Mouse (Mus musculus) spleen, postnatal 36 days (tissue): ENCODE measurements at regions not wholly inside any gene's neighbourhood (a gene's known extent, or its start where the extent isn't known, plus 50 kb on each side); places are given as distances from the start of the nearest gene placed in this dataset.

Experiments used
- DNase-seq, 2 experiments: peaks; one replicate each; pipeline ENCODE4 v3.0.0; 2022; ENCODE audit warnings: low spot score in 2 of 2, mixed read lengths in 1 of 2

DNA sequence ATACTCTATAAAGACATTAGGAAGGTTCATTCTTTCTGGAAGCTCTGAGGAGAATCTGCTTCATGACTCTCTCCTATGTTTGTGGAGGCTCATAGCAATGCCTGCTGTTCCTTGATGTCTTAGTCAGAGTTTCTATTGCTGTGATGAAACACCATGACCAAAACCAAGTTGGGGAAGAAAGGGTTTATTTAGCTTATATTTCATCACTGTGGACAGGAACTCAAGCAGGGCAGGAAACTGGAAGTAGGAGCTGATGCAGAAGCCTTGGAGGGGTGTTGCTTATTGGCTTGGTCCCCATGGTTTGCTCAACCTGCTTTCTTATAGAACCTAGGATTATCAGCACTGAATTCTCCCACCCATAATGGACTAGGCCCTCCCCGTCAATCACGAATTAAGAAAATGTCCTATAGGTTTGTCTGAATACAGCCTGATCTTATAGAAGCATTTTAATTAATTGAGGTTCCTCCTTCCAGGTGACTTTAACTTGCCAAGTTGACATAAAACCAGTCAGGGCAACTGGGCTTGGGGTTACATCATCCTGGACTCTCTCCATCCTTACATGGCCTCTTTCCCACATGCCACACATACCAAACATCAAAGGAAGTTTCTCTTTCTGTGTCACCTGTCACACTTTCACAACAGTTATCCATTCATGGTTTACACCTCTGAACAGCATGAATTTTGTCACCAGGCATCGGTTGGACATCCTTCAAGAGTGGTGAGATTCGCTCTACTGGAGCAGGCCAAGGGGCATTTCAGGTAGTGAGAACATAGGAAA is 85.3 kb upstream of the Serp2 start:
- DNase-seq, result no peak

DNA sequence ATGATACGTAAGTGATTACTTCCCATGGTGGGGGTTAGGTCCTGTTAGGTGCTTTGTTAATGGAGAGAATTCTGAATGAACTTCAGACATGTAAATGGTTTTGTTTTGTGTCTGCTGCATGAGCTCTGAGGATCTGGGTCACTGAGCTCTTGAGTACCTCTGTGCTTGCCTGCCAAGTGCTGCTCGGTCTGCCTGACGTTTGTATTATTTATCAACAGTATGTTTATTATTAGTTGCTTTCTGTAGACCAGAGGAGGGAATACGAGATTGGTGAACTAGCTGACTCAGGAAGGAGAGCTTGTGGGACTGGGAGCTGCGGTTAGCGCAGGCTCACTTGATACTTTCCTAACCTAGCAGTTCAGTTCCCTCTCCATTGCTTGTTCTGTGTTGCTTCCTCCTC is 76.5 kb upstream of the Serp2 start:
- no peak for DNase-seq

DNA sequence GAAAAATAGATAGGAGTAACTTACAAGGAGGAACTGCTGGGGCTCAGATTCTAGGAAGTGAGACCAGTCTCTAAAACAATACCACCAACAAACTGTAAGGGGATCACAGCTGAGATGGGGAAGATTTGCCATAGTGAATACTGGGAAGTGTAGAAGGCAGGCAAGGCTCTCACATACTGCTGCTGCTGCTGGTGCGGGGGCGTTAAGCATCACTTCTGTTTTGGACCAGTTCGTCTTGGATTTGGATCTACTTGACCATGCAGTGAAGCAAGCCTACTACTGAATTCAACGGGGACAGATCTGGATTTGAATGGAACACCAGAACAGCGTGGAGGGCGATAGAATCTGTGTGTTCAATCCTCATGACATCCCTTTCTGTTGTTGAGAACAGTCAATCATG is 76.1 kb upstream of the Serp2 start:
- no peak for DNase-seq

DNA sequence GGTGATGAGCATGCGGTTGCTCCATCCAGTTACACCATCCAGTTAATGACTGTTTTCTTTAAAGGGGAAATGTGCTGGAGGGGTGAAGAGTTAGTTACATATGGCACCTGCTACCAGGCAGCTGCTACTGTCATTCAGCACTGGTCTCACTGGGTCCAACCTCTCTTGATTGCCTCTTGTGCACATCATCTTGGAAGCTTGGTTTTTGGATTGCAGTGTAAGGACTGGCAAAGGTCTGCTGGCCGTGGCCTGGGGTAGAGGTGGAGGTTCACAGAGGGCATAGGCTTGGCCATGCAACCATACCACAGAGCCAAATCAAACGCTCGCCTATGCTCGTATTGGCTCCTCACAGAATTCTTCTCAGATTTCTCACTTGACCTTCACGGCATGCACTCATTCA is 75.1 kb upstream of the Serp2 start:
- DNase-seq, result no peak

DNA sequence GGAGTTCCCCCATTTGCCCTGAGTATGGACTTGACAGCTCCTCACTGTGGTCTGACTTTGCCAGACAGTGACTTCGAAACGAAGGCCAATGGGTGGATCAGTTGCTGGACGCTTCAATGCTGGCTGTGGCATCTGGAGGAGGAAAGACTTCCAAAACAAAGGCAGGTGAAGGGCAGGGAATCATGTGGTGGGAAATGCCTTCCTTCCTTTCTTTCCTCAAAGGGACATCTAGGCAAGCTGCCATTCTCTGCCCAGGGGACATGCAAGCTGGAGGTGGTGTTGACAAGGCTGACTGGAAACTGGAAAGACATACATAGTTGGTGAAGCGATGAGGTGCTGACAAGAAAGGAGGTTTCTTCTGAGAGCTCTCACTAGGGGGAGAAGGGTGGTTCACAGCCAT is 74.5 kb upstream of the Serp2 start:
- no peak for DNase-seq

DNA sequence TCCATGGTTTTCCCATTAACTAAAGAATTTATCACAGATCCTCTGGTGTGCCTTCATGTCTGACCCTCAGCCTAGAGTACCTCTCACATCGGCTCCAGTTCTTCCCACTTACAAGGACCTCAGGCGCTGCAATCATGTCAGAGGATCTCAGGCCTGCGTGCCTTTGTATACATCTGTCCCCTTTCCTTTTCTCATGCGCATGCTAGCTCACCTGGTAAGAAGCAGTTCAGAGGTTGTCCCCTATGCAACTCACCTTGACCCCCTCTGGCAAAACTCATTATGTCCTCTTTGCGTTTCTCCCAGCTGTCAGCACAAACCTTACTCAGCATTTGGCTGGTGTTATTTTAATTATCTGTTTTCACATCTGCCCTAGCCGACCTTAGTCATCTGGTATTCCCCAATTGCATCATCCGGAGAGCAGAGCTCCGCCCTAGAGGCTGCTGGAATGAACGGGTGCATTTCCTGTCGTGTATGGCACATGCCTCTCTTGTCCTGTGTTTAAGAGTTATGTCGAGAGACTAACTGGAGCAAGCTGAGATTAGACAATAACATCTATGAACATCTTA is 73.3 kb upstream of the Serp2 start:
- DNase-seq, result no peak

DNA sequence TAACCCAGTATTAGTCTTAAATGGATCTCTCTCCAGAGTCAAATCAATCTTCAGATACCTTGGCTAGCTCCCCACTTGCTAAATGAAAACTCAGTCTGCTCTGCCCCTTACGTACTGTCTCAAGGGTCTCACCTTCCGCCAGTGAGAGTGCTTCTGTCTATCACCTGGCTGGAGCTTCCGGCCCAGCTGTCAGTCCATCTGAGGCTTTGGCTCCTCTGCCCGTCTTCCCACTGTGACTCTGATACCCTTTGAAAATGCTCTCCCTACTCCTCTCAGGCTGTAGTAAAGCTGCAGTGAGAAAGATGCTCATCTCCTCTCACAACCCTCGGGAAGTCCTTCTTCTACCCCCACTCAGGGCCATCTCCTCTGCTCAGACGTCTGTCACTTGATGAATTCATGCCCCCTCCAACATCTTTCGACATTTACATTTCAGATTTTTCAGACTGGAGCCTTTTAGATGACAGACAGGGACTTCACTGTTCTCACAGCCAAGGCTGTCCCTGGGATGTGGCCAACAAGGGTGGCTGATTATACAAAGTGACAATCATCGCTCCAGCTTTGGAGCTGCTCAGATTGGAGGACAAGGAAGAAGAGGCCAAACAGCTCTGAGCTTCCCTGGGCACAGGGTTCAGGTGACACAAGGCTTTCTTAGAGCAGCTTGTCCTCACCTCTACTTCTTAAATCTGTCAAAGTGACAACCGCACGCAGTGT is 71.6 kb upstream of the Serp2 start:
- DNase-seq, result no peak

DNA sequence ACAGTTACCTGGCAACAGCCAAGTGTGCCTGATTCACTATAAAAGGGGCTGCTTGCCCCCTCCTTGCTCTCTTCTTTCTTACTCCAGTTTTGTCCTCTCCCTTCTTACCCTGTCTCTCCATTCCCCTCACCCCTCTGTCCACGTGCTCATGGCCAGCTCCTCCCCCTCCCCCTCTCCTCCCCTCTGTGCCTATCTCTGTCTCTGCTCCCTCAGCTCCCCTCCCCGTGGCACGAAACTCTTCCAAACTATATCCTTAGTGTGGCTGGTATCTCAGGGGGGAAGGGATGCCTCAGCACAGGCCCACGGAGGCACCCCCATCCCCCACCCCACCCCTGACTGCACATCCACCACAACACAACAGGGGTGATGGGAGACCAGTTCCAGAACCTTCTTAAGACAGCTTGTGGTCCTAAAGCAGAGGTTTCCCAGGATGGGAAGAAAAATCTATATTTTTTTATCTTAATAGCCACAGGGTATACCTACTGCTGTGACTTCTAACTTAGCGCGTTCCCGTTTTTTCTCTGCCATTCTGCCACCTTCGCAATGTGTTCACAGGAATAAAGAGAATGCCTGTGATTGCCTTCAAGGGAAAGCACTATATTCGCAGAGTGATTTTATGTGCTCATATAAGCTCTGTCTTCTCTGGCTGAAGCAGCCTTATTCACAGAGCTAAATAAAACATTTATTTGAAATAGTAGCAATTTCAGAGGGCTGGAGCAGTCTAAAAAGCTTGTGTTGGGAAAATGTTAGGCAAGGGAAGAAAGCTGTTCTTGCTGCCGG is 69.1 kb upstream of the Serp2 start:
- no peak for DNase-seq

DNA sequence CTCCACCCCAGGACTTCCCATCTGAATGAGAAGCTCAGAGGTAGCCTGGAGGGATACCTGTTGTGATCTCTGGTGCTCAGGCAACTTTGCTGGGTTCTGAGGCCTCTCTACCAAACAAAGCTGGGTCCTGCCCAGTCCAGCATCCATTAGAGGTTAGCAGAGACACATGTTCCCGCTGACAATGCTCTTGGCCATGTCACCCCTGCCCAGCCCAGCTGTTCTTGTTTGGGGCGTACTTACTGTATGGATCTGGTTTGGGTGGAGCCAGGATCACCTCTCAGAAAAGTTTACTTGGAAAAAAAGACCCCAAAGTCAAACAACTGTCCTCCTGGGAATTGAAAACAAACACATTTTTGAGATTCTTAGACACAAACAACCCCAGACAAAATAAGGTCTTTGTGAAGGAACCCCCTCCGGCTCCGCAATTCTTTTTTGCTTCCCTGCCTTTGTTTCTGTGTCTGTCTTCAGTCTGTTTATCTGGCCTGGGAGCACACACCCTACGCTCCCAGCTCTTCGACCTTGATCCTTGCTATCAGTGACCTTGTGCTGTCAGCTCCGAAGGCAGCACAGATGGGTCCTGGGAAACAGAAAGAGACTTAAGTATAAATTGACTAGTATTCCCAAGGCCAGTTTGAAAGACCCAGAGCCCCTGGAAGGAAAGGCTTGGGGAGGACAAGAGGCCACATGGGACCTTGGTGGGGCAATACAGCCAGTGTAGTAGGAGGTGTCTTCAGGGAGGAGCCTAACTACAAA is 68.1 kb upstream of the Serp2 start:
- DNase-seq, result no peak

DNA sequence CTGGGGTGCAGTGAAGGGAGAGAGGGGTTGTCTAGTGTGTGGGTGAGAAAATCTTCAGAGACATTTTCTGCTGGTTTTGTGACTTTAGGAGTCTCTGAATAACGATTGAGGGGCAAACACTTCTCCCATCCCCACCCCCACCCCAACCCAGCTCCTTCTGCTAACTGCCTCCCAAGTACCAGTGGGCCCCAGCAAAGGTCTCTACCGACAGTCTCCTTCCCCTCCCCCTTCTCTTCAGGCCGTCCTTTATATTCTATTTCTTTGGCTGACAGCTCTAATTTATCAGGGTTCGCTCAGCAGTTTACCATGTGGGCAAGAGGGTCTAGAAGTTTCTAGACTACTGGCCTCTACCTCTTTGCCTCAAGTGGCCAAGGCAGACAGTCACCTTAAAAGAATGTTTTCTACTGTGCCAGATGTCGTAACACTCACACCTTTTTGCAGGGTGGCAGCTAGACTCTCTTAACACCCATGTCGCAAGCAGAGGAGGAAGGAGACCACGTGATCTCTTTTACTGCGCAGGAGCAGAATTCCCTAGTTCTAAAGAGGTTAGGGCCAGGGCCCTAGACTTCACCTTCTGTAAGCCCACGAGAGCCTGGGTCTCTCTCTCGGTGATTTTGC is 66.8 kb upstream of the Serp2 start:
- DNase-seq, result no peak

DNA sequence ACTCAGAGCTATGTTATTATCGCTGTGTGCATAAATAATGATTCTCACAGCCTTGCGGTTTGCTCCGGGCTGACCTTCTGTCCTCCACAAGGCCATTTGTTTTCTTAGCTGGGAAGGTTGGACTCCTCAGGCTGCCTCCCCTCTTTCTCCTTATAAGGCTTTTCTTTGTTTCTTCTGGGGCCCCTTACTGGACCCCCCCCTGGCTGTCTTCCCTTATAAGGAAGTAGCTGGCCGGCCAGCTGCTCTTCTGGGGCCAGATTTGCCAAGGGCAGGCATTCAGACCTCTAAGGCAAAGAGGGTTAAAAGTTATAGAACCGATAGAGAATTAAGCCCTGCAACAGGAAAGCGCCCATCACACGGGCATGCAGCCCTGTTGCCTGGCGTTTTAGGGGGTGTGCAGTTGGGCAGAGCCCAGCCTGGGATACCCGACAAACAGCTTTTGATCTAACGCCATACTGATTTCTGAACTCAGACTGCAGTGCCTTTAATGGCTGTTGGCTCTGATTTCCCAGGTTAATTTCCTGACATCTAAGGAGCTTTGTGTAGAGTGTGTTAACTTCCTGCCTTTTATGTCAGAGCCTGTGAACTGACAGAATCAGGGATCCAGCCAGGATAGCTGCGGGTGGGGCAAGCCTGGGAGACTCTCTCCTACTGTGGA is 66.1 kb upstream of the Serp2 start:
- no peak for DNase-seq

DNA sequence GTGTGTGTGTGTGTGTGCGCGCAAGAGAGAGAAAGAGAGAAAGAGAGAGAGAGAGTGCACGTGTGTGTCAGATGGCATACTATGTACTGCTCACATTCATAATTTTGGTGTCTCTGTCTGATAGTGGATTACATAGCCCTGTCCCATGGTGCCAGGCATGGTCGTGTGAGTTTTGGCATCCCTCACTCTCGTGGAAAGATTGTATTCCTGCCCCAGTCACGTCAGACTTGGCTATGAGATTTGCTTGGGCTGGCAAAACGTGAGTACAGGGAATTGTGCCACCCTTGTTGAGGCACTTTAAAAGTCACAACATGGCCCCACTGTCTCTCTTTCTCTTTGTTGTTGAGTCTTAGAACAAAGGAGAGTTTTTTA is 62.3 kb upstream of the Serp2 start:
- DNase-seq, result no peak

DNA sequence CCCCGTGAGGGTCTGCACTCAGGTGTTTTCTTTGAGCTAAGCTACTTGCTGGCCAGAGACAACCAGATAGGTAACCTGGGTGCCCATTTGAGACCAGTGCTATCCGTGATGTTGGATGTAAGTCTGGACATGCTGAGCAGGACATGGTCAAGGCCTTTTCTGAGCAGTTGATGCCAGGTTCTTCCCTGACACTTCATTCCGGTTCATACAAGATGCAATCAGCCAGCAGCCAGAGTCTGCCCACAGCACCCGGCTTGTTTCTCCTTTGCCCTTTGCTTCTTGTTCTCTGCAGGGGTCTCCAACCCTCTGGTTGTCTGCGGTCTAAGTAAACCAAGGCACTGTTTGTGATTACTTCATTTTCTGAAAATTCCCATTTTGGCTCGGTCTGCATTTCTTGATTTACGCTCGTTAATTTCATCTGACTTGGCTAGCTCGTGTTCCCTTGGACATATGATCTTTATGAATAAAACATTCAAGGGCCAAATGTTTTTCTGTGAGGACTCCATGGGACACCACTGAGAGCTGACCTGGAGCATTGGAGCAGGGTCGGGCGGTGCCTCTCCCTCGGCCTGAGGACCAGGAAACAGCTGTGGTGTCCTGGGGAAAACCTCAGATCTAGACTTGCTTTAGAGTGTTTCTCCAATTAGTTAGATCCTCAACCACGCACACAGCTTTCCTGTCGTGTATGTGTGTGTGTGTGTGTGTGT is 61.8 kb upstream of the Serp2 start:
- DNase-seq, result no peak

DNA sequence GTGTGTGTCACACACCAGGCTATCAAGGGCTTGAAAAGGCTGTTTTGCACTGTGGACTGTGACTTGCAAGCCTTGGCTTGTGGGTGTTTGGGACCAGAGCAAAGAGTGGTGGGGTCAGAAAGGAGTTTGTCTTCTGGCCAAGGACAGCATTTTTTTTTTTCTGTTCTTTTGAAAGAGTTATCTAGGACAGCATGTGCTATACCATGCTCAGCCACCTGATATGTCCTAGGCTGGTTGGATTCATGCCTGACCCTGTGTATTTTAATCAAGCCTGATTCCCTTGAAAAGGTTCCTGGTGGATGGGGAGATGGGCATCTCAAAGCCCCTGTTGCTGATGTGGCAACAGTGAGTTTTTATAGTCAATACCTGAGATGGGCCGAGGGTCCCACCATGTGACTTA is 61.2 kb upstream of the Serp2 start:
- no peak for DNase-seq

DNA sequence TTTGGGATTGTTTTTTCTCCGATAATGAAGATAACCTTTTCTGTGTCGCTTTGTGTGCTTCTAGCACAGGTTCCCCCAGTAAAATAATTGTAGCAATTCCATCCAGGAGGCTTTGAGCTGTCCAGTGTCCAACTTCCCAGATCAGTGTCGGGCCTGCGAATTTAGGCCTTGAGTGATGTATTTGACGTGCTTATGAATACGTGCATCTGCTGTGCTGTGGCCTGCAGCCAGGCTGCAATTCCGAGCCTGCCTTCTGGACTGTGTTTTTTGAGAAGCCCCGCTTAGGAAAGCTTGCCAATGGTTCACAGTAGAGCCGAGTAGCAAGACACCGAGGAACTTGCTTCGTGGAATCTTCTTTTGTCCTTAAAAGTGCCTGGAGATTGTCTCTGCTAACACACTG is 60.8 kb upstream of the Serp2 start:
- DNase-seq, result no peak

DNA sequence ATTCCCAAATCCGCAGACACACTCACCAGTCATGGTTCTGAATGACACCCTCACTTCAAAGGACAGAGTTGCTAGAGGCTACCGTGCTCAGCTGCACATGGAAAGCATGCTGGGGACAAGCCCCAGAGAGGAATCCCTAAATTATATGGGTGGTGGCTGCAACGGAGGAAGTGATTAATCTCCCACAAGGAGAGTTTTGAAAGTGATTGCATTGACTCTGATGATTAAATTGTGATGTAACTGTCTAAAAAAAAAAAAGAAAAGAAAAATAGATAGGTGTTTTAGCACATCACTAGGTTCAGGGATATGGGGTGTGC is 59.6 kb upstream of the Serp2 start:
- DNase-seq, result no peak

DNA sequence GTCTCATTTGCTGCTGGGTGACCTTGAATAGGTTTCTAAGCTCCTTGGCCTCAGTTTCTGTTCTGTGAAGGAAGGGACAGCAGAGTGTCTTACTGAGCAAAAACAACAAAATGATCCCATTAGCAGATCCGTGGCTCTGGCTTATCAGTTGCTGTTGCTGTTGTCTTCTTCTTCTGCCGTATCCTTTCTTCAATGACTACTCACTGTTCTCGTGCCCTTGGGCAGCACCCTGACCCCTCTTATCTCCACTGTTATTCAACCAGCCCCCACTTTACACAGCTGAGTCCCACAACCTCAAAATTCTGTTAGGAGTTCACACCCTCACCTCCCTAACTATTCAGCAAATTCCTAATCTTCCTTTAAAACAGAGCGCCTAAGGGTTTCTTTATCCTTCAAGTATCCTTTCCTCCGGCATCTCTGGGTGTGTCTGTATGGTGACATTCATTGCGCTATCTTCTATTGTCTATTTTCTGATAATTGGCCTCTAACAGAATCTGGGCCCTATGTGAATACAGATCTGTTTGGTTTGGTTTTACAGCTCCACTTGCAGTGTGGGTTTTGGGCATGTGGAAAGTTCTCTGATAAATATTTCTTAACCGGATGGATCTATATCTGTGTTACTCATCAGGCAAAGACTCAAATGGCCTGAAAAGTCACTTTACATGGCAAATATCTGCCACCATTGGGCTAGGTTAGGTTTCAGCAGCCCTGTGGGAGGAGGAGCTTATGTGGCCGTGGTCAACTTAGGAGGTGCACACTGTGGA is 59.1 kb upstream of the Serp2 start:
- DNase-seq, result no peak

DNA sequence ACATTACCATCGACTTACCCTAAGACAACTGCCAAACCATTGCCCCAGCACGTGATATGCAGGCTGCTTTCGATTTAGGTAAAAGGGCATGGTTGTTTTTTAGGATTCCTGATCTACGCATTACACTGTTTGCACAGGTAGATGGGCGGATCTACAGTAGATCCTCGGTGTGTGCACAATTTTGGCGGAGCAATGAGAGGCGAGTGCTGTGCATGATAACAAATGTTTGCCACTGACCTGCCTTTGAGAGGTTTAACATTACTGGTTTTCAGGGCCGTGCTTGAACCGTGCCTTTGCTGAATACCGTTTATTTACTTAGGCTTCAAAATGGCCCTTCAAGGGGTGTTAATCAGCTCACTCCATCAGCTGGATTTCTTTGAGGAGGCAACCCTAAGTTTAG is 58.5 kb upstream of the Serp2 start:
- DNase-seq, result no peak

DNA sequence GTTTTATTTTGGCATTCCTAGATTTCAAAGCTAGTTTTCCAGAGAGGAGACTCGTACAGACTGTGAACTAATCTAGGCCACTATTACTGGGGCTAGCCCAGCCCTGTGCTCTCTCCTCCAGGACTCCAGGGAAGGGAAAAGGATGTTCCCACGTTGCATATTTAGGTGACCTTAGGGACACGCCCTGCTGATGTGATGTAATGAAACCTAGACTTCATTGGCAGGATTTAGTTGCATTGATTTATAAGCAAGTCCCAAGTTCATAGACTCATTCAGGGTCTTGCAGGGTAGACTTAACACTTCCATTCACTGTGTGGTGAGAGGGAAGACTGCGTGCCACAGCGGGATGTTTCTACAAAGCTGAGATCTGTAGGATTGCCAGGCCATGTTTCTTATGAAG is 58.0 kb upstream of the Serp2 start:
- no peak for DNase-seq

DNA sequence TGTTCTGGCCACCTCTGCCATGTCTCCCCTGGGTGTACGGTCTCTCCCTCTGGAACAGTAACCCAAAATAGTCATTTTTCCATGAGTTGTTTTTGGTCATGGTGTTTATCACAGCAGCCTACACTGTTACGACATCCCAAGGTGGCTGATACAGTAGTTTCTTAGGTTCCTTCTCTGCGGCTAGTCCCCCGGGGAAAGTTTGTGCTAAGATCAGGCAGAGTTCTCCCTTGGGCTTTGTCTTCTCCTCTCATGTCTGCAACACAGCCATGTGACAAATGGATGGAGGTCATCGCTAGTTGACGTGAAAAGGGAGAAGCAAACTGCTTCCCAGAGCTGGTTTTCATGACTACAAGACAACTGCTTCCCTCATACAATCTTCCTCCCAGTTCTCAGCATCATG is 56.9 kb upstream of the Serp2 start:
- DNase-seq, result no peak
